Mouse (Mus musculus) lung, postnatal 0 days (tissue): ENCODE measurements at regions not wholly inside any gene's neighbourhood (a gene's known extent, or its start where the extent isn't known, plus 50 kb on each side); places are given as distances from the start of the nearest gene placed in this dataset.

Source experiments
- CTCF ChIP-seq: IDR thresholded peaks from 2 replicates; pipeline ENCODE4 v1.5.1; 2016; ENCODE audit warnings: antibody characterized with exemption, mild to moderate bottlenecking
- EP300 ChIP-seq: IDR thresholded peaks from 2 replicates; pipeline ENCODE4 v1.6.1; 2016; ENCODE audit warnings: antibody characterized with exemption, mild to moderate bottlenecking, control low read depth

GRCm38 (mm10) chr4:125928196-125928595 lies 96.2 kb upstream of the Csf3r start:
- TF ChIP-seq CTCF (no peak), EP300 (no peak)
